Mouse (Mus musculus): ENCODE results near the gene Kifc3. TPM values are rescaled to one million over a fixed set of nuclear protein-coding genes. Genes with fewer than 3 reads are reported as not detected.
A peak's percentile ranks its signal among the peaks of the same experiment; 100 is the strongest.

The Kifc3 gene
- polyA plus RNA-seq, 1 experiment from 2014 or later, result 24.0 TPM

- Histone ChIP-seq H3K9me3 (ENCODE audit: control insufficient read depth, low read length) (no peaks in the 10 kb centered on the region), H3K27me3 (replicated peaks; ENCODE audit: control insufficient read depth, insufficient read depth, low read length) (0 out of 2 replicates have a peak, but pooled peaks cover 2% of the 10 kb centered on the region), H3K36me3 (ENCODE audit: control insufficient read depth, insufficient read depth, low read length) (no peaks in the 10 kb centered on the region), H3K9ac (ENCODE audit: low read depth, low read length) (peak overlapping the region; percentile 95), H3K4me1 (ENCODE audit: control insufficient read depth, insufficient read depth, low read depth, low read length) (peaks cover 33% of the 10 kb centered on the region), H3K27ac (ENCODE audit: low read depth, low read length) (peak overlapping the region; percentile 81), H3K4me3 (ENCODE audit: low read length) (peak overlapping the region; percentile 79), H3K4me2 (ENCODE audit: low read length) (peak overlapping the region; percentile 79)
- 11% methylated on average over 17 of the region's 17 CpGs for WGBS
- ATAC-seq, result peak; percentile 61
Observed at GRCm38 (mm10) chr8:95142985-95143804, 59.4 kb downstream of the Kifc3 start.

- peaks cover 42% of the 10 kb centered on the region for H3K4me1 ChIP-seq (ENCODE audit: control insufficient read depth, insufficient read depth, low read depth, low read length)
- H3K4me3 ChIP-seq (ENCODE audit: low read length), result peak overlapping the region; percentile 79
- WGBS, result under 1% methylated on average over 38 of the region's 66 CpGs
Observed at GRCm38 (mm10) chr8:95142075-95142831, 60.4 kb downstream of the Kifc3 start.

GRCm38 (mm10) chr8:95141469-95142074, 61.0 kb downstream of the Kifc3 start:
- Histone ChIP-seq H3K9me3 (ENCODE audit: control insufficient read depth, low read length) (no peaks in the 10 kb centered on the region), H3K4me2 (ENCODE audit: low read length) (peak overlapping the region; percentile 79), H3K27me3 (replicated peaks; ENCODE audit: control insufficient read depth, insufficient read depth, low read length) (0 out of 2 replicates have a peak, but pooled peaks cover 2% of the 10 kb centered on the region), H3K4me3 (ENCODE audit: low read length) (peak overlapping the region; percentile 79), H3K4me1 (ENCODE audit: control insufficient read depth, insufficient read depth, low read depth, low read length) (peaks cover 46% of the 10 kb centered on the region), H3K9ac (ENCODE audit: low read depth, low read length) (peak overlapping the region; percentile 95), H3K27ac (ENCODE audit: low read depth, low read length) (peak overlapping the region; percentile 81; the same call in 1 of the 2 replicates), H3K36me3 (ENCODE audit: control insufficient read depth, insufficient read depth, low read length) (no peaks in the 10 kb centered on the region; the same call in 1 of the 2 replicates)
- ATAC-seq, result no peak
- 0% methylated on average over 6 of the region's 6 CpGs for WGBS

More at GRCm38 (mm10) chr8:95142075-95142831, 60.4 kb downstream of the Kifc3 start:
- H3K36me3 ChIP-seq (ENCODE audit: control insufficient read depth, insufficient read depth, low read length), result no peaks in the 10 kb centered on the region; the same call in 1 of the 2 replicates
- H3K9ac ChIP-seq (ENCODE audit: low read depth, low read length), result peak overlapping the region; percentile 95
- 0 out of 2 replicates have a peak, but pooled peaks cover 2% of the 10 kb centered on the region for H3K27me3 ChIP-seq (replicated peaks; ENCODE audit: control insufficient read depth, insufficient read depth, low read length)
- peak overlapping the region; percentile 79 for H3K4me2 ChIP-seq (ENCODE audit: low read length)
- peak; percentile 84 for ATAC-seq
- no peaks in the 10 kb centered on the region for H3K9me3 ChIP-seq (ENCODE audit: control insufficient read depth, low read length)
- peak overlapping the region; percentile 81 for H3K27ac ChIP-seq (ENCODE audit: low read depth, low read length)

GRCm38 (mm10) chr8:95141026-95141425, 61.6 kb downstream of the Kifc3 start:
- Histone ChIP-seq H3K4me1 (ENCODE audit: control insufficient read depth, insufficient read depth, low read depth, low read length) (peaks cover 46% of the 10 kb centered on the region), H3K36me3 (ENCODE audit: control insufficient read depth, insufficient read depth, low read length) (no peaks in the 10 kb centered on the region; the same call in 1 of the 2 replicates), H3K9me3 (ENCODE audit: control insufficient read depth, low read length) (no peaks in the 10 kb centered on the region), H3K4me3 (ENCODE audit: low read length) (no peak overlapping the region; the same call in 1 of the 2 replicates), H3K27ac (ENCODE audit: low read depth, low read length) (no peak overlapping the region), H3K27me3 (replicated peaks; ENCODE audit: control insufficient read depth, insufficient read depth, low read length) (no peaks in the 10 kb centered on the region), H3K9ac (ENCODE audit: low read depth, low read length) (no peak overlapping the region), H3K4me2 (ENCODE audit: low read length) (peak overlapping the region; percentile 79)
- no peak for ATAC-seq
- 88% methylated on average over 1 of the region's 1 CpGs for WGBS

- H3K9ac ChIP-seq (ENCODE audit: low read depth, low read length), result 0 out of 2 replicates have a peak overlapping the region, but pooled peaks have one; percentile 13
- 65% methylated on average over 5 of the region's 5 CpGs for WGBS
- no peak for ATAC-seq
- H3K4me1 ChIP-seq (ENCODE audit: control insufficient read depth, insufficient read depth, low read depth, low read length), result peaks cover 46% of the 10 kb centered on the region
- no peaks in the 10 kb centered on the region for H3K27me3 ChIP-seq (replicated peaks; ENCODE audit: control insufficient read depth, insufficient read depth, low read length)
- no peak overlapping the region; the same call in 1 of the 2 replicates for H3K4me2 ChIP-seq (ENCODE audit: low read length)
- no peaks in the 10 kb centered on the region for H3K9me3 ChIP-seq (ENCODE audit: control insufficient read depth, low read length)
- H3K36me3 ChIP-seq (ENCODE audit: control insufficient read depth, insufficient read depth, low read length), result no peaks in the 10 kb centered on the region; the same call in 1 of the 2 replicates
- H3K4me3 ChIP-seq (ENCODE audit: low read length), result no peak overlapping the region
- no peak overlapping the region for H3K27ac ChIP-seq (ENCODE audit: low read depth, low read length)
Observed at GRCm38 (mm10) chr8:95140555-95140954, 62.1 kb downstream of the Kifc3 start.

- H3K9me3 ChIP-seq (ENCODE audit: control insufficient read depth, low read length), result no peaks in the 10 kb centered on the region
- peaks cover 2% of the 10 kb centered on the region for H3K36me3 ChIP-seq (ENCODE audit: control insufficient read depth, insufficient read depth, low read length)
- H3K9ac ChIP-seq (ENCODE audit: low read depth, low read length), result no peak overlapping the region
- 50% methylated on average over 1 of the region's 1 CpGs for WGBS
- H3K4me2 ChIP-seq (ENCODE audit: low read length), result no peak overlapping the region
- no peak overlapping the region for H3K4me3 ChIP-seq (ENCODE audit: low read length)
- H3K4me1 ChIP-seq (ENCODE audit: control insufficient read depth, insufficient read depth, low read depth, low read length), result peaks cover 45% of the 10 kb centered on the region
- H3K27ac ChIP-seq (ENCODE audit: low read depth, low read length), result no peak overlapping the region
- no peak for ATAC-seq
- no peaks in the 10 kb centered on the region for H3K27me3 ChIP-seq (replicated peaks; ENCODE audit: control insufficient read depth, insufficient read depth, low read length)
Observed at GRCm38 (mm10) chr8:95139051-95139365, 63.6 kb downstream of the Kifc3 start.

GRCm38 (mm10) chr8:95138341-95139050, 64.1 kb downstream of the Kifc3 start:
- WGBS, result 24% methylated on average over 6 of the region's 6 CpGs
- Histone ChIP-seq H3K9ac (ENCODE audit: low read depth, low read length) (no peak overlapping the region), H3K4me2 (ENCODE audit: low read length) (peak overlapping the region; percentile 53), H3K9me3 (ENCODE audit: control insufficient read depth, low read length) (no peaks in the 10 kb centered on the region), H3K27ac (ENCODE audit: low read depth, low read length) (no peak overlapping the region), H3K4me3 (ENCODE audit: low read length) (peak overlapping the region; percentile 23; the same call in 1 of the 2 replicates), H3K27me3 (replicated peaks; ENCODE audit: control insufficient read depth, insufficient read depth, low read length) (no peaks in the 10 kb centered on the region), H3K36me3 (ENCODE audit: control insufficient read depth, insufficient read depth, low read length) (peaks cover 4% of the 10 kb centered on the region), H3K4me1 (ENCODE audit: control insufficient read depth, insufficient read depth, low read depth, low read length) (peaks cover 41% of the 10 kb centered on the region)
- ATAC-seq, result peak; percentile 6

- ATAC-seq, result peak; percentile 10
- 6% methylated on average over 28 of the region's 28 CpGs for WGBS
Observed at GRCm38 (mm10) chr8:95137641-95138098, 64.9 kb downstream of the Kifc3 start.

More at GRCm38 (mm10) chr8:95137641-95138098, 64.9 kb downstream of the Kifc3 start:
- H3K4me1 ChIP-seq (ENCODE audit: control insufficient read depth, insufficient read depth, low read depth, low read length), result peaks cover 33% of the 10 kb centered on the region
- peak overlapping the region; percentile 53 for H3K4me2 ChIP-seq (ENCODE audit: low read length)
- H3K4me3 ChIP-seq (ENCODE audit: low read length), result peak overlapping the region; percentile 23
- peak overlapping the region; percentile 16; the same call in 1 of the 2 replicates for H3K27ac ChIP-seq (ENCODE audit: low read depth, low read length)
- no peaks in the 10 kb centered on the region for H3K27me3 ChIP-seq (replicated peaks; ENCODE audit: control insufficient read depth, insufficient read depth, low read length)
- no peaks in the 10 kb centered on the region for H3K9me3 ChIP-seq (ENCODE audit: control insufficient read depth, low read length)
- H3K36me3 ChIP-seq (ENCODE audit: control insufficient read depth, insufficient read depth, low read length), result peaks cover 4% of the 10 kb centered on the region
- peak overlapping the region; percentile 59 for H3K9ac ChIP-seq (ENCODE audit: low read depth, low read length)
